Mouse (Mus musculus) adrenal gland, adult 18-20 months (tissue): ENCODE results near the gene Pla2g2c. TPM values are rescaled to one million over a fixed set of nuclear protein-coding genes. Genes with fewer than 3 reads are reported as not detected.
A peak's percentile ranks its signal among the peaks of the same experiment; 100 is the strongest.

Source experiments
- DNase-seq, 2 experiments: peaks; one replicate each; pipeline ENCODE4 v3.0.0; 2021 to 2022; ENCODE audit warnings: low spot score in 2 of 2
- total RNA-seq, 2 experiments: library from RNA; stranded (reverse); gene quantifications; 1 replicate in 1 of 2; 2 replicates in 1 of 2; pipeline ENCODE4 v1.2.3; 2021

Gene Pla2g2c
- total RNA-seq, 2 experiments from 2014 or later: 0.19 TPM; not detected in 1

GRCm38 (mm10) chr4:138708636-138709035 lies 16.0 kb upstream of the Pla2g2c start:
- peak; percentile 56 to 65 for DNase-seq

GRCm38 (mm10) chr4:138709246-138709645 lies 15.3 kb upstream of the Pla2g2c start:
- DNase-seq: no peak

- no peak for DNase-seq
These were observed 14.6 kb upstream of the Pla2g2c start for GRCm38 (mm10) chr4:138709944-138710343.

- no peak for DNase-seq
These were observed 14.0 kb upstream of the Pla2g2c start for GRCm38 (mm10) chr4:138710633-138711032.

GRCm38 (mm10) chr4:138711051-138711820 lies 13.4 kb upstream of the Pla2g2c start:
- no peak for DNase-seq

GRCm38 (mm10) chr4:138712096-138712495 lies 12.5 kb upstream of the Pla2g2c start:
- no peak for DNase-seq

- no peak for DNase-seq
These were observed 12.0 kb upstream of the Pla2g2c start for GRCm38 (mm10) chr4:138712621-138713020.

- no peak for DNase-seq
These were observed 10.4 kb upstream of the Pla2g2c start for GRCm38 (mm10) chr4:138714186-138714585.

- no peak for DNase-seq
These were observed 7.9 kb upstream of the Pla2g2c start for GRCm38 (mm10) chr4:138716697-138717096.

GRCm38 (mm10) chr4:138718586-138719263 lies 5.9 kb upstream of the Pla2g2c start:
- no peak for DNase-seq

GRCm38 (mm10) chr4:138719264-138719596 lies 5.4 kb upstream of the Pla2g2c start:
- no peak for DNase-seq

- DNase-seq: no peak
These were observed 905 bp upstream of the Pla2g2c start for GRCm38 (mm10) chr4:138723493-138724281.

- peak; percentile 62 to 66 for DNase-seq
These were observed 502 bp downstream of the Pla2g2c start for GRCm38 (mm10) chr4:138725127-138725461.

- DNase-seq: no peak
These were observed 1.2 kb downstream of the Pla2g2c start for GRCm38 (mm10) chr4:138725751-138726150.

- no peak for DNase-seq
These were observed 4.6 kb downstream of the Pla2g2c start for GRCm38 (mm10) chr4:138729018-138729703.

GRCm38 (mm10) chr4:138734105-138734504 lies 9.5 kb downstream of the Pla2g2c start:
- no peak for DNase-seq

GRCm38 (mm10) chr4:138734863-138735262 lies 10.3 kb downstream of the Pla2g2c start:
- no peak for DNase-seq

- DNase-seq: no peak
These were observed 12.4 kb downstream of the Pla2g2c start, which contains the start of gene Ubxn10 for GRCm38 (mm10) chr4:138737031-138737430. Gene Ubxn10 (minus strand): TSS chr4:138737167.

- DNase-seq: no peak
These were observed 14.7 kb downstream of the Pla2g2c start for GRCm38 (mm10) chr4:138739136-138739851.

GRCm38 (mm10) chr4:138745884-138746283 lies 21.3 kb downstream of the Pla2g2c start:
- DNase-seq: no peak

GRCm38 (mm10) chr4:138746866-138747265 lies 22.3 kb downstream of the Pla2g2c start:
- DNase-seq: no peak
